Mouse (Mus musculus): ENCODE data around the gene Ptprm. TPM values are rescaled to one million over a fixed set of nuclear protein-coding genes. Genes with fewer than 3 reads are reported as not detected.
A peak's percentile ranks its signal among the peaks of the same experiment; 100 is the strongest.

The Ptprm gene
- polyA plus RNA-seq, 1 experiment from 2014 or later, result 13.7 TPM

DNA sequence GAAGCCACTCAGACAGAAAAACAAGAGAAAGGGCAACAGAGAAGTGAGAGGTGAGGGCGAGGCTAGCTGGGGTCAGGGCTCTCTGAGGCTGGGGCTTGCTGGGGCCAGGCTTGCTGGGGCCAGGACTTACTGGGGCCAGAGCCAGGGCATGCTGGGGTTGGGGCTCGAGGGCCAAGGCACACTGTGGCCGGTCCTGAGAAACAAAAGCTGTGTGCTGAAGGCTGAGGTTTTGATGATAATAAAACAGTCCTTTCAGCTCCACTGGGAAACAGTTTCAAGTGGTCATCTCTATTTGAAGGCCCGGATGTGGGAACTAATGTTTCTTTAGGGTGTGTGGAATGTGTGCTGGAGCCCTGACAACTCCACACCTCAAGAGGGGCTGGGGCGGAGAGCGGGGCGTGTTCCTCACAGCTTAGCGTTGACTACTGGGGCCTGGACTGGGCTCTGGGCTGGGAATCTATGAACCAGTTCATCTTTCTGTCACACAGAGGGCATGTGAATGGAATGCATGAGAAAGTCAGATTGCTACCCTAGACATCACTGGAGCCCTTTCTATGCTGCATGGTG lies 615.4 kb downstream of the Ptprm start:
- WGBS, result 78% methylated on average over 8 of the region's 8 CpGs
- no peaks in the 10 kb centered on the region for H3K4me1 ChIP-seq (replicated peaks; ENCODE audit: control insufficient read depth, insufficient read depth, low read length)

DNA sequence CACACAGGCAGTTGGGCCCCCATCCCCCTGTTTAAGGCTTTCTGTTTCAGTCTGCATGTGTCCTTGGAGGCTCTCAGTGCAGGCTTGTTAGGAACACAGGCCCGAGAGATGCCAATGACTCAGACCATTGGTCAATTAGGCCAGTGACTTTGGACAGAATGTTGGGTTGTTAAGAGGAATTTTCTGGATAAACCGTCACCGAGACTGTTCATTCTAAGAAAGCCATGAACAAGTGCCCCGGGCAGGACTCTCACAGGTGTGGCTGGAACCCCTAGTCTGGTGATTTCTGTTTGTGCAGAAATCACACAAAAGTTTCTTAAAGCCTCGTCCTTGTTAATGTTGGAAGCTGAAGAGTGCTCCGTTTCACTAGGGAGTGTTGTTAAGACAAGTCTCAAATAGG lies 615.9 kb downstream of the Ptprm start:
- no peak overlapping the region for H3K9ac ChIP-seq (replicated peaks; ENCODE audit: low read depth, low read length)
- WGBS, result 79% methylated on average over 6 of the region's 6 CpGs
- no peaks in the 10 kb centered on the region for H3K9me3 ChIP-seq (ENCODE audit: control insufficient read depth, low read length)
- H3K4me3 ChIP-seq (replicated peaks; ENCODE audit: low read length), result no peak overlapping the region
- H3K27ac ChIP-seq (ENCODE audit: low read length), result no peak overlapping the region
- no peak for ATAC-seq
- H3K27me3 ChIP-seq (replicated peaks; ENCODE audit: control insufficient read depth, insufficient read depth, low read length), result no peaks in the 10 kb centered on the region
- H3K4me2 ChIP-seq (ENCODE audit: low read length), result no peak overlapping the region
- no peaks in the 10 kb centered on the region for H3K36me3 ChIP-seq (ENCODE audit: control insufficient read depth, insufficient read depth)
- H3K4me1 ChIP-seq (replicated peaks; ENCODE audit: control insufficient read depth, insufficient read depth, low read length), result no peaks in the 10 kb centered on the region

More for the DNA sequence above, 615.4 kb downstream of the Ptprm start:
- Histone ChIP-seq H3K36me3 (ENCODE audit: control insufficient read depth, insufficient read depth) (no peaks in the 10 kb centered on the region), H3K4me3 (replicated peaks; ENCODE audit: low read length) (no peak overlapping the region), H3K9ac (replicated peaks; ENCODE audit: low read depth, low read length) (no peak overlapping the region), H3K4me2 (ENCODE audit: low read length) (no peak overlapping the region), H3K9me3 (ENCODE audit: control insufficient read depth, low read length) (no peaks in the 10 kb centered on the region), H3K27ac (ENCODE audit: low read length) (no peak overlapping the region), H3K27me3 (replicated peaks; ENCODE audit: control insufficient read depth, insufficient read depth, low read length) (no peaks in the 10 kb centered on the region)
- no peak for ATAC-seq

DNA sequence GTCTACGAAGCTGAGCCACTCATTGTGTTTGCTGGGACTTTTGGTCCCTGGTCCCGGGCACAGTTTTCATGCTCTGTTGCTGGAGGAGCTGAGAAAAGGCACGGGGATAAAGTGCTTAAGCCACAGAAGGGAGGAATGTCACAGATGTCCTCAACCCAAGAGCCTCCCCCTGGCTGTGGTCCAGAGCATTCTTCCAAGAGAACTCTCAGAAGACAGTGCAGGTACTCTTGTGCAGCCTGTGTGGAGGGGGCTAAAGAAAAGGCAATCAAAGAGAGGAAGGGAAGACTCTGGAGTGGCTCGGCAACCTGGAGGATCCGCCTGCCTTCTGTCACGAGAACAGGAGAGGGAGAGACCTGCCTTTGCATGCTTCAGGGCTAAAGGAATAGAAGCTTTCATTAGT lies 617.8 kb downstream of the Ptprm start:
- Histone ChIP-seq H3K4me2 (ENCODE audit: low read length) (no peak overlapping the region), H3K36me3 (ENCODE audit: control insufficient read depth, insufficient read depth) (no peaks in the 10 kb centered on the region), H3K27ac (ENCODE audit: low read length) (no peak overlapping the region), H3K9ac (replicated peaks; ENCODE audit: low read depth, low read length) (no peak overlapping the region), H3K27me3 (replicated peaks; ENCODE audit: control insufficient read depth, insufficient read depth, low read length) (no peaks in the 10 kb centered on the region), H3K4me1 (replicated peaks; ENCODE audit: control insufficient read depth, insufficient read depth, low read length) (no peaks in the 10 kb centered on the region), H3K9me3 (ENCODE audit: control insufficient read depth, low read length) (no peaks in the 10 kb centered on the region), H3K4me3 (replicated peaks; ENCODE audit: low read length) (no peak overlapping the region)
- whole genome bisulfite sequencing, result 52% methylated on average over 6 of the region's 6 CpGs
- ATAC-seq, result no peak

DNA sequence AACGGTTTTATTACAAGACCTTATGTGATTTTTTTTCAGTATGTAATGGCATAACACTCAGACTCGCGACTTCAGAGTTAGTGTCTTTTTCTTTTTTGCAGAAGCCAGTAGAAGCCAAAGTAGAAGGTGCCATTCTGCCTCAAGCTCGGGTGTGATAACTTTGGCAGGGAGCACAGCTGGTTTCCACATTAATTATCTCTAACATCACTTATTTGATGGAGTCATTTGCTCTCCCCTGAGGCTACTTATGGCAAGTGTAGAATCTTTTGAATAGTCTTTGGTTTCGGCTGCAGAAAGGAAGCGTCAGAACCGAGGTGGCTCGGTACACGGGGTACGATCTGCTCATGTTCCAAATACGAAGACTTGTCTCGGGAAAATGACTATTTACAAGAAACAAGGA lies 620.7 kb downstream of the Ptprm start:
- H3K4me3 ChIP-seq (replicated peaks; ENCODE audit: low read length), result no peak overlapping the region
- no peak overlapping the region for H3K4me2 ChIP-seq (ENCODE audit: low read length)
- no peak overlapping the region for H3K27ac ChIP-seq (ENCODE audit: low read length)
- H3K36me3 ChIP-seq (ENCODE audit: control insufficient read depth, insufficient read depth), result no peaks in the 10 kb centered on the region
- no peak for ATAC-seq
- no peaks in the 10 kb centered on the region for H3K27me3 ChIP-seq (replicated peaks; ENCODE audit: control insufficient read depth, insufficient read depth, low read length)
- no peaks in the 10 kb centered on the region for H3K4me1 ChIP-seq (replicated peaks; ENCODE audit: control insufficient read depth, insufficient read depth, low read length)
- 61% methylated on average over 12 of the region's 12 CpGs for WGBS
- no peak overlapping the region for H3K9ac ChIP-seq (replicated peaks; ENCODE audit: low read depth, low read length)
- H3K9me3 ChIP-seq (ENCODE audit: control insufficient read depth, low read length), result no peaks in the 10 kb centered on the region

DNA sequence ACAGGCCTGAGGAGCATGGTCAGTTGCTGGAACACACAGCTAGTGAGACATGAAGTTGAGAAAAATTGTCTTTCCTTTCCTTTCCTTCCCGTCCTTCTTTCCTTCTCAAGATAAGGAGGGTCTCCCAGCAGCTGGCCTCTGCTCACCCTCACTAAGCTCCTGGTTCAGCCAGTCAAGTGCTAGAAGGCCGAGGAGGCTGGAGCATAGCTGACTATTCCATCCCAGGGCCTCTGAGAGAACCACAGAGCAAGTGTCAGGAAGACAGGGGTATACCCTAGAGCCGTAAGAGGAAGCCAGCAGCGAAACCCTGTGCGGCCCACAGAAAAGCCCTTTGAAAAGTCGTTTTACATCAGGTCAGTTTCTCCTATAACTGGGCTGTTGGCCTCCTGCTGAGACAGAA lies 624.3 kb downstream of the Ptprm start:
- H3K4me2 ChIP-seq (ENCODE audit: low read length), result no peak overlapping the region
- H3K27me3 ChIP-seq (replicated peaks; ENCODE audit: control insufficient read depth, insufficient read depth, low read length), result no peaks in the 10 kb centered on the region
- no peak overlapping the region for H3K27ac ChIP-seq (ENCODE audit: low read length)
- no peak overlapping the region for H3K9ac ChIP-seq (replicated peaks; ENCODE audit: low read depth, low read length)
- H3K9me3 ChIP-seq (ENCODE audit: control insufficient read depth, low read length), result no peaks in the 10 kb centered on the region
- ATAC-seq, result no peak
- H3K4me1 ChIP-seq (replicated peaks; ENCODE audit: control insufficient read depth, insufficient read depth, low read length), result no peaks in the 10 kb centered on the region
- H3K4me3 ChIP-seq (replicated peaks; ENCODE audit: low read length), result no peak overlapping the region
- H3K36me3 ChIP-seq (ENCODE audit: control insufficient read depth, insufficient read depth), result no peaks in the 10 kb centered on the region
- WGBS, result 65% methylated on average over 6 of the region's 6 CpGs

DNA sequence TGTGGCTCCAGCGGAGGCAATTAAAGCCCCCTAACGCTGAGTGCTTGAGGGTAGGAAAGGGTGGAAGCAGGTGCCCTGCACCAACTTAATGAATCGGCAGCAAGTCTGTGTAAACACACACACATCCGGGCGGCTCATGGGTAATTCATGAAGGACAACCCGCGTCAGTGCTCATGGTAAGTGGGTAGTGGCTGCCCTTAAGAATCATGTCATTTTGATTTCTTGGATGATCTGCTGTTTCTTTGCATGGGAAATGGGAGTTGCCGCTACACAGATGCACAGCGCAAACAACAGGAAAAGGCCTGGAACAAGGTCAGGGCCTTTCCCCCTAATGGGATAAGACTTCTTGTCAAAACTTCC lies 633.3 kb downstream of the Ptprm start:
- H3K36me3 ChIP-seq (ENCODE audit: control insufficient read depth, insufficient read depth), result no peaks in the 10 kb centered on the region
- 42% methylated on average over 9 of the region's 9 CpGs for WGBS
- no peak overlapping the region for H3K4me2 ChIP-seq (ENCODE audit: low read length)
- H3K4me3 ChIP-seq (replicated peaks; ENCODE audit: low read length), result no peak overlapping the region
- H3K9ac ChIP-seq (replicated peaks; ENCODE audit: low read depth, low read length), result no peak overlapping the region
- no peaks in the 10 kb centered on the region for H3K27me3 ChIP-seq (replicated peaks; ENCODE audit: control insufficient read depth, insufficient read depth, low read length)
- H3K9me3 ChIP-seq (ENCODE audit: control insufficient read depth, low read length), result no peaks in the 10 kb centered on the region
- no peak overlapping the region for H3K27ac ChIP-seq (ENCODE audit: low read length)
- peaks cover 7% of the 10 kb centered on the region; the same call in 1 of the 2 replicates for H3K4me1 ChIP-seq (replicated peaks; ENCODE audit: control insufficient read depth, insufficient read depth, low read length)
- peak; percentile 49 for ATAC-seq

DNA sequence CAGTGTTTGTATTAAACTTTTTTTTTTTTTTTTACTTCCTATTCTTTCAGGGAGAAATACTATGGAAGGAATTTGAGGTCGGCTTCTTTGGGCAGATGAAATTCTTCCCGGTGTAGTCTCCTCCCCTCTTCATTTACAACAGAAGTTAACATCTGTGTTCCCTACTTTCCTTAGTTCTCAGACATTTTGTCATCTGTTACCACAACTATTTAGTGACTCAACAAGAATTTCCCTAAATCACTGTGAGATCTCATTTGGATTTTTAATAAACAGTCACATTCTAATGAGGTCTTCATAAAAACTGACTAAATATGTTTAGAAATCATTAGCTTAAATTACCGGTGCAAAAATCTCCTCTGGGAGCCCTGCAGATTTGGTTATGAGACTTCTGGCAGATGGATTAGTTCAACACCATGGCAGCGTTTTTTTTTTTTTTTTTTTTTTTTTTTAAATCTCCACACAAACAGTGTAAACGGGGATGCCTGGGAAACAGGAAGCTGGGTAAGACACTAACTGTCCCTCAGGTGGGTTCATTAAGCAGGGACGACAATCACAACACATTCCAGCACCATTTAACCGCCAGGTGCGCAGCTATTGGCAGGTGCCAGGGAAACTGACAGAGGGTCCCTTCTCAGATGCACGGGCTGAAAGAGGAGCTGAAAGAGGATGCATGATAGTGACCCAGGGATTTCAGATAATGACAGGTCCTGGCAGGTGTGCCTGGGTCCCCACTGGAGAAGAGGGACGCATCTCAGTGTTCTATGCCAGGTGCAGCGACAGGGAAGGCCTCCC lies 633.9 kb downstream of the Ptprm start:
- Histone ChIP-seq H3K4me2 (ENCODE audit: low read length) (no peak overlapping the region), H3K9me3 (ENCODE audit: control insufficient read depth, low read length) (no peaks in the 10 kb centered on the region), H3K4me3 (replicated peaks; ENCODE audit: low read length) (no peak overlapping the region), H3K27me3 (replicated peaks; ENCODE audit: control insufficient read depth, insufficient read depth, low read length) (no peaks in the 10 kb centered on the region), H3K27ac (ENCODE audit: low read length) (no peak overlapping the region), H3K9ac (replicated peaks; ENCODE audit: low read depth, low read length) (no peak overlapping the region), H3K4me1 (replicated peaks; ENCODE audit: control insufficient read depth, insufficient read depth, low read length) (peaks cover 7% of the 10 kb centered on the region; the same call in 1 of the 2 replicates), H3K36me3 (ENCODE audit: control insufficient read depth, insufficient read depth) (no peaks in the 10 kb centered on the region)
- WGBS, result 42% methylated on average over 11 of the region's 11 CpGs
- peak; percentile 36; the same call in 1 of the 2 replicates for ATAC-seq

DNA sequence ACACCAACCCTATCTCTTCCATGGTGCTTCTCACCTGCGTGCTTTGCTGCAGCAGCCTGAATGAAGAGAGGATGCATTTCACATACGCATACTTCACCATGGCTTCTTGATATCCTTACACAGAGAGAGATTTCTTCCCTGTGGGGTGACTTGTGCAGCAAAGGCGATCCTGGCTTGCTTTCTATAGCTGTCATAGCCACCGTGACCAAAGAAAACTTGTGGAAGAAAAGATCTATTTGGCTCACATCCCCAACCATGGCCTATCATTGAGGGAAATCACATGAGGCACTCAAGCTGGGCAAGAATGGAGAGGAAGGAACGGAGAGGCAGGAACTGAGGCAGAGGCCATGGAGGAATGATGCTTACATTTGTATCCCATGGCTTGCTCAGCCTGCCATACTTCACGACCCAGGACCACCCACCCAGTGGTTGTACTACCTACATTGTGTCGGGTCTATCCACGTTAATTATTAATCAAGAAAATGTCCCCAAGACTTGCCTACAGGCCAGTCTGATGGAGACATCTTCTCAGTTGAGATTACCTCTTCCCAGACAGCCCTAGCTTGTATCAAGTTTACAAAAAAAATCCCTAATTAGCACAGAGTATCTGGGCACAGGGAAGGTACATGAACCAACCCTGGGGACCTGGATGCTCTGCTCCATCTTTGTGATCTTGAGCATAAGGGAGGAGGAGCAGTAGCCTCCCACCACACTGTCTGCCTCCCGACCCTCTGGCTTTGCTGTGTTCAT lies 641.6 kb downstream of the Ptprm start:
- no peaks in the 10 kb centered on the region for H3K9me3 ChIP-seq (ENCODE audit: control insufficient read depth, low read length)
- no peak overlapping the region for H3K4me2 ChIP-seq (ENCODE audit: low read length)
- no peak overlapping the region for H3K4me3 ChIP-seq (replicated peaks; ENCODE audit: low read length)
- H3K4me1 ChIP-seq (replicated peaks; ENCODE audit: control insufficient read depth, insufficient read depth, low read length), result no peaks in the 10 kb centered on the region
- H3K9ac ChIP-seq (replicated peaks; ENCODE audit: low read depth, low read length), result no peak overlapping the region
- no peak overlapping the region for H3K27ac ChIP-seq (ENCODE audit: low read length)
- ATAC-seq, result no peak
- 90% methylated on average over 9 of the region's 9 CpGs for WGBS
- no peaks in the 10 kb centered on the region for H3K27me3 ChIP-seq (replicated peaks; ENCODE audit: control insufficient read depth, insufficient read depth, low read length)
- no peaks in the 10 kb centered on the region for H3K36me3 ChIP-seq (ENCODE audit: control insufficient read depth, insufficient read depth)

DNA sequence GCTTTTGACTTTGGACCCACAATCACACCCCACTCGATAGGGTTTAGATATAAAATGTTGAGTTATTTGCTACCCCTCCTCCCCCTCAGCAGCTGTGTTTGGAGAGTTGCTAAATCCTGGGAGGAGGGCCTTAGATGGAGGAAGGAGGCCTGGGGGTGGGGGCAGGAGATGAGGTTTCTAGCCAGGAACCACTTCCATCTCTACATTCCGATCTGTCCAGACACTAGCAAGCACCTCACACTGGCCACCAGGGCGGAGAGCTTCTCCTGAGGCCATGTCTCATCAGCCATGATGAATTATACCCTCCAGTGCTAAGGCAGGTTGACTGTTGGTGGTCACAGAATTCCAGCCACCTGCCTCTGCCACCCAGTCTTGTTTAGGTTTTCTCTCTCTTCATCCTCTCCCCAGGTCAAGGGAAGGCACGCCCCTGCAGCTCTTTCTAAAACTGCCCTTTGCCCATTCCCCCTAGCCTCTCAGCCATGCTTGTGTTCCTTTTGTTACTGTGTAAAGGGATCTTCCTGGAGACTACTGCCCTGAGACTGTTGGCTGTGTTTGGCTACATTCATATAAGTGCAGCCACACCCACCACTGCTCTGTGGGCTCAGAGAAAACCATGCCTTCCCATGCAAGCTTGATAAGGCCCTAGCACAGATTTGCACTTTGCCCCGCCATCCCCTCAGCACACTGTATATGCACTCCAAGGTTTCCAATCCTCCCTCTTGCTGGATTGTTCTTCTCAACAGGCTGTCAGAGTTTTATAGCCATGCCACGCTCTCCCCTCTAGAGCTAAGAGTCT lies 642.8 kb downstream of the Ptprm start:
- Histone ChIP-seq H3K36me3 (ENCODE audit: control insufficient read depth, insufficient read depth) (no peaks in the 10 kb centered on the region), H3K27me3 (replicated peaks; ENCODE audit: control insufficient read depth, insufficient read depth, low read length) (no peaks in the 10 kb centered on the region), H3K4me2 (ENCODE audit: low read length) (no peak overlapping the region), H3K4me3 (replicated peaks; ENCODE audit: low read length) (no peak overlapping the region), H3K9me3 (ENCODE audit: control insufficient read depth, low read length) (no peaks in the 10 kb centered on the region), H3K27ac (ENCODE audit: low read length) (no peak overlapping the region), H3K4me1 (replicated peaks; ENCODE audit: control insufficient read depth, insufficient read depth, low read length) (no peaks in the 10 kb centered on the region), H3K9ac (replicated peaks; ENCODE audit: low read depth, low read length) (no peak overlapping the region)
- WGBS, result 73% methylated on average over 6 of the region's 6 CpGs
- no peak for ATAC-seq
